Mouse (Mus musculus) embryonic facial prominence, embryonic 13.5 days (tissue): ENCODE results near the gene Wipf1. TPM values are rescaled to one million over a fixed set of nuclear protein-coding genes. Genes with fewer than 3 reads are reported as not detected.
A peak's percentile ranks its signal among the peaks of the same experiment; 100 is the strongest.

Experiments used
- ATAC-seq: fragments of 200-750 bp; cut with Nextera tagmentation; 2 replicates; pipeline ENCODE4 v1.8.0; 2017; ENCODE audit warnings: low read depth; ENCODE audit not compliant: insufficient number of reproducible peaks, insufficient read depth, low FRiP score, low TSS enrichment
- H3K27ac ChIP-seq: fragments of 300-500 bp; sonication (generic); 2 replicates; pipeline ENCODE4 v1.5.1; 2015; ENCODE audit warnings: moderate library complexity, mild to moderate bottlenecking, inconsistent platforms
- H3K27me3 ChIP-seq: fragments of 300-500 bp; sonication (generic); 2 replicates; pipeline ENCODE4 v1.6.1; 2015; ENCODE audit warnings: mild to moderate bottlenecking, inconsistent platforms
- H3K36me3 ChIP-seq: fragments of 300-500 bp; sonication (generic); 2 replicates; pipeline ENCODE4 v1.6.1; 2015; ENCODE audit warnings: mild to moderate bottlenecking, inconsistent platforms
- H3K4me1 ChIP-seq: fragments of 300-500 bp; sonication (generic); 2 replicates; pipeline ENCODE4 v1.6.1; 2015; ENCODE audit warnings: inconsistent platforms
- H3K4me2 ChIP-seq: fragments of 300-500 bp; sonication (generic); 2 replicates; pipeline ENCODE4 v1.6.1; 2015; ENCODE audit warnings: moderate library complexity, mild to moderate bottlenecking, inconsistent platforms
- H3K4me3 ChIP-seq: fragments of 300-500 bp; sonication (generic); 2 replicates; pipeline ENCODE4 v1.5.1; 2015; ENCODE audit warnings: mild to moderate bottlenecking, inconsistent platforms
- H3K9ac ChIP-seq: fragments of 300-500 bp; sonication (generic); 2 replicates; pipeline ENCODE4 v1.6.1; 2015; ENCODE audit warnings: mild to moderate bottlenecking, inconsistent platforms
- H3K9me3 ChIP-seq: fragments of 300-500 bp; sonication (generic); 2 replicates; pipeline ENCODE4 v1.6.1; 2016; ENCODE audit warnings: inconsistent platforms
- WGBS: fragments of 180-500 bp; shearing (Covaris S2); methylation state at CpG from one replicate; pipeline ENCODE4 v1.1.7; 2015; ENCODE audit warnings: mixed read lengths; 5-methylcytosine and 5-hydroxymethylcytosine counted together
- polyA plus RNA-seq: library from polyadenylated mRNA; unstranded; fragments of >200 nt; fragmentation: Nextera tagmentation; extraction: Ambion mirVana; gene quantifications from 2 replicates; pipeline ENCODE4 v1.2.1, GENCODE M21; 2015

The Wipf1 gene
- polyA plus RNA-seq, 1 experiment from 2014 or later: 19.9 TPM

DNA sequence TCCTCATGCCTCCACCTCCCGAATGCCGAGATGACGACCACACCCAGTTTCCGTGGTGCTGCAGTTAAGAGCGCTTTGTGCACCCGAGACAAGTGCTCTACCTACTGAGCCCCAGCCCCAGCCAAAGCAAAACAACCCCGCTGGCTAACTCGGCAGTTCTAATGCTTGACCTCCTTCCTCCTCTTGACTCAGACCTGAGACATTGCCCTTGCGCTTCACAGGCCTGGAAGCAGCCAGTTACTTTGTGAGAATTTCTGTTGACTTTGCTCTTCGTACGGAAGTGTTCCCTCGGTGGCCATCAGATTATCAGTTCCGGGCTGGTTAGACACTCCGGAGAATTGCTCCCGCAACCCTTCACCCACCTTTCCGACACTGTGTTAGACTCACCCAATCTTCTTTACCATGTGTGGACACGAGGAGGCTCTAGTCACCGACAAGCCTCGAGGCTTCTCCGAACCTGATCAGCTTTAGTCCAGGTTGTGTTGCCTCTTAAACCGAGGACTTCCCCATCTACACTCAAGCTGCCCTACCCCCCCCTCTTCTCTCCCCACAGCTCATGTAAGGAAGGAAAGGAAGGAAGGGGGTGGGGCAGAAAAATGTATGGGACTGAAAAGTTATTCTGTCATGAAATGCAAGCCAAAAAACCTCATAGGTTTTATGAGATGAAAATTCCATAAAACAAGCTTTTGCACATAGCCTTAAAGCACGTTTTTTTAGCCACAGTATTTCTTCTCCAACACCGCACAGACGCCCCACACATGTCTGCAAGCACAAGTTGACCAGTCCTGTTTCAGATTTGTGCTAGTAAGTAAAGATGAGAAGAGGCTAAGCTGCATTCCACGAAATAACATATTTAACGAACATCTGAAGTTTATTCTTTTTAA, 44.1 kb downstream of the Wipf1 start:
- no peak for ATAC-seq
- peak overlapping the region; percentile 25 for H3K4me3 ChIP-seq
- WGBS: 33% methylated on average over 26 of the region's 26 CpGs

DNA sequence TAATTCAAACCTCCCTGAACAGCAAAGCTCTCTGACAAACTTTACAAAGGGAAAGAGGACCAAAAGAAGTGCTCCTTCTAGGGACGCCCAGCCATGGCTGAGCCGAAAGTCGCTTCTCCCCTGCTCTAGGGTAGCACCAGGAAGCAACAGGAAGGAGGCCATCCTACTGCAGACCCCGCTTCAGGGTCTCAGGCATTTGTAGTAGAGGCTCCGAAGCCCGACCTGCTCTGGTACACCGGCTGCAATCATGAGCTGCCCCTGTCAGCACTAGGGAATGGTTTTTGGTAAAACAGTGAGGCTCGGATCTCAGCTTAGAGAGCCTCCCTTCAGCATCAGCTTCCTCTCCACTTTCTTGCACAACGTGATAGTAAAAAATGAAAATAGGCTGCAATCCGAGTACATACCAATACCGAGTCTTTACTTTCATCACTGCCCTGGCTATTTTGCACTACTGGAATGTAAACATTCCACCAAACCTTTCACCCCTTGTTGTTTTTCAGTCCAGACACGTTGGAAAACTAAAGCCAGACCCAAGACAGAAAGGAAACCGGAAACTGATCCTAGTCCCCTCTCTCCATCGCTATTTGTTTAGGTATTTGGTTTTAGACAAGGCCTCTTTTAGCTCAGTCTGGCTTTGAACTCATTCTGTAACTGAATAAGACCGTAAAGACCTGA, 44.8 kb downstream of the Wipf1 start:
- H3K27ac ChIP-seq: peak overlapping the region; percentile 99
- H3K27me3 ChIP-seq: no peaks in the 10 kb centered on the region
- H3K9me3 ChIP-seq: no peaks in the 10 kb centered on the region
- 11% methylated on average over 15 of the region's 15 CpGs for WGBS
- peaks cover 71% of the 10 kb centered on the region for H3K4me1 ChIP-seq
- H3K4me3 ChIP-seq: peak overlapping the region; percentile 25
- peak overlapping the region; percentile 62 for H3K9ac ChIP-seq
- peaks cover 18% of the 10 kb centered on the region for H3K36me3 ChIP-seq
- ATAC-seq: no peak; the same call in 1 of the 2 replicates
- H3K4me2 ChIP-seq: peak overlapping the region; percentile 56

More for the DNA sequence above, 44.1 kb downstream of the Wipf1 start:
- H3K4me1 ChIP-seq: peaks cover 72% of the 10 kb centered on the region
- no peaks in the 10 kb centered on the region for H3K9me3 ChIP-seq
- no peaks in the 10 kb centered on the region for H3K27me3 ChIP-seq
- H3K9ac ChIP-seq: peak overlapping the region; percentile 58; the same call in 1 of the 2 replicates
- peaks cover 12% of the 10 kb centered on the region; the same call in 1 of the 2 replicates for H3K36me3 ChIP-seq
- peak overlapping the region; percentile 56 for H3K4me2 ChIP-seq
- peak overlapping the region; percentile 99 for H3K27ac ChIP-seq

DNA sequence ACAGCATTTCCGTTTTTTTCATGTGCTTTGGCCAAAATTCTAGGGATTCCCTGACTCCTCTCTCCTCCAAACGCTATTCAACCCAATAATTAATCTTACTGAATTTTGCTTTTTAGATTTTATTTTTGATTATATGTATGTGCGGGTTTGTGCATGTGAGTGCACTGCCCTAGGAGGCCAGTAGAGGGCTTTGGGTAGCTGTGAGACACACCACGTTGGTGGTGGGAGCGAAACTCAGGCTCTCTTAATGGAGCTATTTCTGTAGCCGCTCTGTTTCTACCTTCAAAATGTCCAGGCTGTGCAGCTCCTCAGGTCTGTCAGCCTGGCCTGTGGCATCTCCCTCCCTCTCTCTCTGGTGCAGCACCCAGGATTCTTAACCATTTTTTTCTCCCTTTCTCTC, 50.7 kb downstream of the Wipf1 start:
- Histone ChIP-seq H3K27ac (no peak overlapping the region), H3K9me3 (0 out of 2 replicates have a peak, but pooled peaks cover 4% of the 10 kb centered on the region), H3K36me3 (peaks cover 24% of the 10 kb centered on the region), H3K4me3 (no peak overlapping the region), H3K27me3 (no peaks in the 10 kb centered on the region), H3K9ac (no peak overlapping the region), H3K4me2 (no peak overlapping the region), H3K4me1 (peaks cover 53% of the 10 kb centered on the region)
- 92% methylated on average over 6 of the region's 6 CpGs for WGBS
- ATAC-seq: no peak

DNA sequence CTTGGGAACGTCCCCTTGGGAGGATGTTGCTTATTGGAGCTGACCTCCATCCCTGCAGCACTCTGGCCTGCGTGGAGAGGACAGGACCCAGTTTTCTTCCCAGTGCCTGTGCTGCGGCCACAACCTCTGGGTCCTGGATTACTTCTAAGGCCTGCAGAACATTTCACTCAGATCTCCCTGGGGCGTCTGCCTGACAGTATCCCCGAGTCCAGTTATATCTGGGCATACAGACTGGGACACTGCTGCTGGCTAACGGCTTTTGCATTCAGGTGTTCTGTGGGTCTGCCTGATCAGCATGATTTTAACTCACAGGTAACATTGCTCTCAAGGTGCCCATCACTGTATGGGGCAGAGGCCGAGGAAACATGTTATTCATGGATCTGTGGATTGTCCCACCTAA, 52.0 kb downstream of the Wipf1 start:
- H3K4me1 ChIP-seq: peaks cover 43% of the 10 kb centered on the region
- ATAC-seq: no peak
- WGBS: 69% methylated on average over 7 of the region's 7 CpGs
- H3K27me3 ChIP-seq: no peaks in the 10 kb centered on the region
- H3K4me3 ChIP-seq: no peak overlapping the region
- H3K27ac ChIP-seq: peak overlapping the region; percentile 28; the same call in 1 of the 2 replicates
- 0 out of 2 replicates have a peak, but pooled peaks cover 4% of the 10 kb centered on the region for H3K9me3 ChIP-seq
- H3K36me3 ChIP-seq: peaks cover 24% of the 10 kb centered on the region
- peak overlapping the region; percentile 17; the same call in 1 of the 2 replicates for H3K9ac ChIP-seq
- no peak overlapping the region for H3K4me2 ChIP-seq

DNA sequence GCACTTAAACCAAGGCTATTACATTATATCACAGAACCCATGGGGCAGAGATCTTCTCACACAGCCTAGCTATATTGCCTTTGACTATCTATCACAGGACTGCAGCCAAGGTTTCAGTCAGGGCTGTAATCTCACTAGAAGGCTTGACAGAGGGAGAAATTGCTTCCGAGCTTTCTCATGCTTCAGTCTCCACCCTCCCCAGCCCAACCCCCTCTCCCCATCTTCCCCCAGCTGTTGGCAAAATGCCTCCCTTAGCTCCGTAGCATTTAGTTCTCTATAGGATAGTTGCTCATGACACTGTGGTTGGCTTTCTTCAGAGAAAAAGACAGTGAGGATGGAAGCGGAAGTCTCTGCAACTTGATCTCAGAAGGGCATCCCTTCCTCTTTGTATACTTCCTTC, 54.0 kb downstream of the Wipf1 start:
- 0 out of 2 replicates have a peak, but pooled peaks cover 4% of the 10 kb centered on the region for H3K9me3 ChIP-seq

DNA sequence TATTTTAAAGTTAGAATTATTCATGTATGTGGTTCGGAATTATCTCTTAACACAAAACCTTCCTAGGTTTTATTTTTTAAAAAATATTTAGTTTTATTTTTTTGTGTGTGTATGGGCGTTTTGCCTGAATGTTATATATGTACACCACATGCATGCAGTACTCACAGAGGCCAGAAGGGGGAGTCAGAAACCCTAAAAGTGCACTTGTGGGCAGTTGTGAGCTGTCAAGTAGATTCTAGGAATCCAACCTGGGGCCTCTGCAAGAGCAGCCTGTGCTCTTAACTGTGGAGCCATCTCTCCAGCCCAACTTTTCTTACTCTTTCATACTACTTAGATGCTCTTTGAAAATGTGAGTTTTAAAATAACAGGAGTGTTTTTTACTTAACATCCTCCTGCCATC, 57.4 kb downstream of the Wipf1 start:
- peaks cover 26% of the 10 kb centered on the region for H3K4me1 ChIP-seq
- peaks cover 2% of the 10 kb centered on the region; the same call in 1 of the 2 replicates for H3K36me3 ChIP-seq
- no peak overlapping the region for H3K9ac ChIP-seq
- H3K4me3 ChIP-seq: no peak overlapping the region
- H3K27me3 ChIP-seq: no peaks in the 10 kb centered on the region
- H3K9me3 ChIP-seq: no peaks in the 10 kb centered on the region
- ATAC-seq: no peak
- no peak overlapping the region for H3K27ac ChIP-seq
- no peak overlapping the region for H3K4me2 ChIP-seq
- 94% methylated on average over 2 of the region's 2 CpGs for WGBS

More for the DNA sequence above, 54.0 kb downstream of the Wipf1 start:
- H3K4me2 ChIP-seq: no peak overlapping the region
- H3K4me1 ChIP-seq: peaks cover 35% of the 10 kb centered on the region
- H3K27me3 ChIP-seq: no peaks in the 10 kb centered on the region
- H3K27ac ChIP-seq: peak overlapping the region; percentile 24; the same call in 1 of the 2 replicates
- no peak overlapping the region for H3K4me3 ChIP-seq
- H3K9ac ChIP-seq: no peak overlapping the region
- no peak for ATAC-seq
- H3K36me3 ChIP-seq: peaks cover 20% of the 10 kb centered on the region
- WGBS: 35% methylated on average over 3 of the region's 3 CpGs

DNA sequence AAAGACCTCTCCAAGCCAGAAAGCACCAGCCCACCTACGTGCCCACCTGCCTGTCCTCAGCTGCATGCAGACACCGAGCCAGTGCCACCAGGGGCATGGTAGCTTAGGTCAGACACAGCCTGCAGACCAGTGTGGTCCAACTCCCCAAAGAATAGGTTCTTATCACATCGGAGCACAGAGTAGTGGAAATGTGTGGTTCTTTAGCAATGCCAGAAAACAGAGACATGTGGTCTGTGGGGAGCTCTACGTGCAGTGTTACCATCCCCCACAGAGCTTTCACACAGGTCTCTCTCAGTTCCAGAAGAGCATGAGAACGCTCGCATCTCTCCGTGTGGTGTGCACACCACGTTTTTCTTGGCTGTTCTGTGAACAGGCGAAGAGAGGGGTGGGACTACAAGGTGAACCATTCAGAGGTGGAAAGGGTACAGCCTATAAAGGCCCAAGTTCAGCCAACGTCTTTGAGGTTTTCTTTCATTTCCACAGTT, 59.3 kb downstream of the Wipf1 start:
- H3K9ac ChIP-seq: no peak overlapping the region
- H3K27me3 ChIP-seq: no peaks in the 10 kb centered on the region
- no peaks in the 10 kb centered on the region for H3K9me3 ChIP-seq
- H3K27ac ChIP-seq: 0 out of 2 replicates have a peak overlapping the region, but pooled peaks have one; percentile 45
- peaks cover 13% of the 10 kb centered on the region for H3K4me1 ChIP-seq
- no peak overlapping the region for H3K4me3 ChIP-seq
- ATAC-seq: no peak
- WGBS: 65% methylated on average over 10 of the region's 10 CpGs
- H3K4me2 ChIP-seq: no peak overlapping the region
- H3K36me3 ChIP-seq: peaks cover 2% of the 10 kb centered on the region; the same call in 1 of the 2 replicates

DNA sequence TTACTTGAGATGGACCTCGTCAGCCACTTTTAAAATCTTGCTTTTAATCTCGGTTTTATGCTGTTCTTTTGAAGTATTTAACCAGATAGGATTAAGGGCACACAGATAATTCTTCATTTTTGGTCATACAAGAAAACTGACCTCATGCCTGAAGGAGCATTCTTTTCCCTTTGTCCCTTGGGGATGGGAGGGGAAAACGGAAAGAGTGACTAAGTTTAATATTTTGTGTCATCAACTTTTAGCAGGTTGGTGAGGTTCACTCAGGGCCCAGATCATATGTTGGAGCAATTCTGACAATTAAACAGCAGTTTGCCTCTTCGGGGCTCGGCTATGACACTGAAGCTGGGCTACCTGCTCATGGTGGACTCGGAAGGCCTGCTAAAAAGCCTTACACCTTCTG, 60.0 kb downstream of the Wipf1 start:
- Histone ChIP-seq H3K27me3 (no peaks in the 10 kb centered on the region), H3K9ac (no peak overlapping the region), H3K27ac (no peak overlapping the region), H3K4me1 (peaks cover 13% of the 10 kb centered on the region), H3K4me3 (no peak overlapping the region), H3K4me2 (no peak overlapping the region), H3K9me3 (no peaks in the 10 kb centered on the region), H3K36me3 (peaks cover 2% of the 10 kb centered on the region; the same call in 1 of the 2 replicates)
- ATAC-seq: no peak
- WGBS: 87% methylated on average over 6 of the region's 6 CpGs

DNA sequence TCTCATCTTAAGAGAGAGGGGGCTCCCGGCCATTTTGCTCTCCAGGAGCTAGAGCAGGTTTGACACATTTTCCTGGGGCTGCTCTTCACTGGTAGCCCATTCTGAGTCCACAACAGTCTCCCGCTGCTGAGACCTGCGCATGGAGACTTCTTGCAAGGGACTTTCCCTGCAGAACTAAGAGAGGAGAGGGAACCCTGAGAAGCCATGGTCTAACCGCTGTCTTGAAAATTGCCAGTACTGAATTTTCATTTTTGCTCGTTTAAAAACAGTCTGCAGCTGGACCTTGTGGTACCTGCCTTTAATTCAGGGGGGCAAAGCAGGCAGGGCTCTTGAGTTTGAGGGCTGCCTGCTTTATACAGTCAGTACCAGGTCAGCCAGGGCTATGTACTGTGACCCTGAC, 60.5 kb downstream of the Wipf1 start:
- ATAC-seq: no peak
- no peak overlapping the region for H3K4me3 ChIP-seq
- H3K27me3 ChIP-seq: no peaks in the 10 kb centered on the region
- H3K4me1 ChIP-seq: peaks cover 13% of the 10 kb centered on the region
- no peak overlapping the region for H3K27ac ChIP-seq
- H3K36me3 ChIP-seq: peaks cover 2% of the 10 kb centered on the region; the same call in 1 of the 2 replicates
- no peaks in the 10 kb centered on the region for H3K9me3 ChIP-seq
- no peak overlapping the region for H3K9ac ChIP-seq
- WGBS: 84% methylated on average over 5 of the region's 5 CpGs
- H3K4me2 ChIP-seq: no peak overlapping the region

DNA sequence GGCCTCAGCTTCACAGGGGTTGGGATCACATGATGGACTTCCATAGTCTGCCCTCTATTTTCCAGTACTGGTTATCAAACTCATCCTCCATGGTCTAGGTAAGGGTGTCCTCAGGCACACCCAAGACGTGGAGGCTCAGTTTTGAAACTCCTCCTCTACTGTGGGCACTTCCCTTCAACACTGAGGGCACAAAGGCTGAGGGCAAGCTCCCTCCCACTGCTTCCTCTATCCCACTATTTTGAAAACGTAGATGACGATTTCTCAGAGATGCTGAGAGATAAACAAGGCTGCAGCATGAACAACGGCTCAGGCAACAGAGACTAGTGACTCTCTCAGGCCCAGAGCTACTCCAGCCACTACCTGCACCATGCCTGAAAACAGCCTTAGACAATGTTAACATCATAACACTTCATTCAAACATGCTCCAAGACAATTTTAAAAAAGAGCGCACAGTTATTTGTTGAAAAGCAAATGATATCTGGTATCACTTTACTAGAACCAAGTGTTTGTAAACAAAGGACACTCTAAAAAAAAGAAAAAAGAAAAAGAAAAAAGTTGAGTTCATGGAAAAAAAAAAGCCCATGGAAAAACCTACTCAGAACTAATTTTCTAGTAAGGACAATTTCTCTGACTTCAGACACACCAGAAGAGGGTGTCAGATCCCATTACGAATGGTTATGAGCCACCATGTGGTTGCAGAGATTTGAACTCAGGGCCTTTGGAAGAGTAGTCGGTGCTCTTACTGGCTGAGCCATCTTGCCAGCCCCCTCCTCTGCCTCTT, 62.3 kb downstream of the Wipf1 start:
- Histone ChIP-seq H3K4me2 (no peak overlapping the region), H3K9me3 (no peaks in the 10 kb centered on the region), H3K27me3 (no peaks in the 10 kb centered on the region), H3K27ac (no peak overlapping the region), H3K9ac (no peak overlapping the region), H3K4me3 (no peak overlapping the region), H3K4me1 (peaks cover 21% of the 10 kb centered on the region), H3K36me3 (peaks cover 2% of the 10 kb centered on the region)
- 73% methylated on average over 7 of the region's 7 CpGs for WGBS
- no peak for ATAC-seq

DNA sequence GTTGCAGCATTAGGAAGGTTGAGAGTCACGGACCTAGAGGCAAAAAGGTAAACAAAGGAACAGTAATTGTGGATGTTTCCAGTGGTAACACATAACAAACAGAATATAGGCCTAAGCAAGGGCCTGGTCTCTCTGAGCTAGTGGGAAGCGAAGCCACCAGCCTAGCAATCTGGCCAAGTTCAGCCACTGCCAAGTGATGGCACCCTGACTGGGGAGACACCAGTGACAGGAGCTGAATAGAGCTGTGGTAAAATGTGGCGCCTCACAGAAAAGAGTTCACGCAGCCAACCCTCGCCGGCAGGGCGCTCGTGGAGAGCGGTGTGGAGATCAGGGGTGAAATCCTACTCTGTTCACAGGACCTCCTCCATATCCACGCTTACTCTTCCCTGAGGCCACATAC, 63.1 kb downstream of the Wipf1 start:
- Histone ChIP-seq H3K27me3 (no peaks in the 10 kb centered on the region), H3K36me3 (peaks cover 2% of the 10 kb centered on the region), H3K4me1 (peaks cover 21% of the 10 kb centered on the region), H3K4me2 (no peak overlapping the region), H3K27ac (no peak overlapping the region), H3K9ac (no peak overlapping the region), H3K4me3 (no peak overlapping the region), H3K9me3 (no peaks in the 10 kb centered on the region)
- ATAC-seq: no peak
- 92% methylated on average over 10 of the region's 10 CpGs for WGBS
